Mouse (Mus musculus): ENCODE data around the gene Hnrnpu.

GRCm38 (mm10) chr1:178360702-178361101 lies 23.1 kb upstream of the Hnrnpu start:
- TF ChIP-seq CTCF (IDR thresholded peaks at IDR 0.05; ENCODE audit: control insufficient read depth, insufficient read depth, insufficient replicate concordance, low read depth, low read length) (no peak), POLR2A (IDR thresholded peaks at IDR 0.05; ENCODE audit: control insufficient read depth, low read depth, low read length) (no peak)

All from testis, adult 2 months (tissue).